Mouse (Mus musculus): ENCODE results near the gene Olfr1392. TPM values are rescaled to one million over a fixed set of nuclear protein-coding genes. Genes with fewer than 3 reads are reported as not detected.

Olfr1392 gene
- polyA plus RNA-seq, 1 experiment = not detected

DNA sequence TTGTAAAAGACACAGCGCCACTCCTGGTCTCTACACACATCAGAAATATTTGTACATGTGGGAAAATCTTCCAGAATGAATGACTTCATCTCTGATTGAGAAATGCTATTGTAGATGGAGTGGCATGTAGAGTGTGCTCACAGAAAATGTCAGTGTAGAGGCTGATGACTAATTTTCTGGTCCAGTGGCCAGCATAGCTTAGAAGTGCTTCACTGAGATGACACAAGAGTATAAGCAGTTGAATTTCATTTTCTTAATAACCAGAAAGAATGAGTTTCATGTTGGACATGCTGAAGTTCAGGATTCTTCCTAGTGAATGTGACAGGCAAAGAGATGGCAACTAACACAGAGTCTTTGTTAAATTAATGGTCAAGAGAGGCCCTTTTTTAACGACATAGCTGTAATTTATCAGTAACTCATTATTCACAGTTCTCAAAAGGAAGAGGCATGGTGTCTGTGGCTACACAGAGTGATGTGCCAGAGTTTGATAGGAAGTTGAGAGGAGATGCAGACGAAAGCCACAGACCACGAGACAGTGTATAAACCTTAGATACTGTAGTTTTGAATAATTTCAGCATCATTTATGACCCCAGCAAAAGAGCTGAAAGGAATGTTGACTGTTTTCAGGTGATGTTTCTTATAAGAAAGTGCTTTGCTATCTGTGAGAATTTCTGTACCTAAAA, 52.2 kb downstream of the Olfr1392 start:
- no peak overlapping the region for H3K4me3 ChIP-seq (ENCODE audit: insufficient read depth, low read length)
- TF ChIP-seq CTCF (IDR thresholded peaks at IDR 0.05; ENCODE audit: borderline replicate concordance, insufficient read depth, low read length) = no peak
- no peak for TF ChIP-seq POLR2A (IDR thresholded peaks at IDR 0.05; ENCODE audit: low read depth, low read length)
- H3K4me1 ChIP-seq (ENCODE audit: control insufficient read depth, insufficient read depth, low read length) = no peaks in the 10 kb centered on the region
- no peak overlapping the region; the same call in 1 of the 2 replicates for H3K27ac ChIP-seq (ENCODE audit: insufficient read depth, low read length)

Other genes with a start within 250 kb of the Olfr1392 start
- gene 9930111J21Rik2, start 234.0 kb upstream of the Olfr1392 start, polyA plus RNA-seq (2011; ENCODE audit: insufficient read length, low read depth, missing spikeins) = 2.4 and 6.0 TPM in 2 replicates
- 6.4 and 6.5 TPM in 2 replicates for gene Tgtp2, start 221.1 kb upstream of the Olfr1392 start, polyA plus RNA-seq (2011; ENCODE audit: insufficient read length, low read depth, missing spikeins)
- 4.8 and 7.6 TPM in 2 replicates for gene Ifi47, start 208.7 kb upstream of the Olfr1392 start, polyA plus RNA-seq (2011; ENCODE audit: insufficient read length, low read depth, missing spikeins)
- not detected in 2 replicates for gene Olfr1396, start 170.4 kb upstream of the Olfr1392 start, polyA plus RNA-seq (2011; ENCODE audit: insufficient read length, low read depth, missing spikeins)
- gene Olfr1395, start 143.0 kb upstream of the Olfr1392 start, polyA plus RNA-seq (2011; ENCODE audit: insufficient read length, low read depth, missing spikeins) = not detected in 2 replicates
- gene Olfr1394, start 130.9 kb upstream of the Olfr1392 start, polyA plus RNA-seq (2011; ENCODE audit: insufficient read length, low read depth, missing spikeins) = not detected in 2 replicates
- not detected in 2 replicates for gene Btnl9, start 98.1 kb upstream of the Olfr1392 start, polyA plus RNA-seq (2011; ENCODE audit: insufficient read length, low read depth, missing spikeins)
- gene Zfp62, start 82.0 kb upstream of the Olfr1392 start, polyA plus RNA-seq (2011; ENCODE audit: insufficient read length, low read depth, missing spikeins) = 48.0 and 66.0 TPM in 2 replicates
- gene Mgat1, start 41.1 kb upstream of the Olfr1392 start, polyA plus RNA-seq (2011; ENCODE audit: insufficient read length, low read depth, missing spikeins) = 79.0 and 92.6 TPM in 2 replicates
- 0.23 TPM in 1 of 2 replicates, not detected in the other for gene Olfr1393, start 7.0 kb upstream of the Olfr1392 start, polyA plus RNA-seq (2011; ENCODE audit: insufficient read length, low read depth, missing spikeins)
- gene Olfr10, start 19.5 kb downstream of the Olfr1392 start, polyA plus RNA-seq (2011; ENCODE audit: insufficient read length, low read depth, missing spikeins) = not detected in 2 replicates
- not detected in 2 replicates for gene Olfr1391, start 37.5 kb downstream of the Olfr1392 start, polyA plus RNA-seq (2011; ENCODE audit: insufficient read length, low read depth, missing spikeins)
- gene Olfr1390, start 49.9 kb downstream of the Olfr1392 start, polyA plus RNA-seq (2011; ENCODE audit: insufficient read length, low read depth, missing spikeins) = not detected in 2 replicates
- not detected in 2 replicates for gene Olfr1389, start 137.8 kb downstream of the Olfr1392 start, polyA plus RNA-seq (2011; ENCODE audit: insufficient read length, low read depth, missing spikeins)
- not detected in 2 replicates for gene Olfr1388, start 151.3 kb downstream of the Olfr1392 start, polyA plus RNA-seq (2011; ENCODE audit: insufficient read length, low read depth, missing spikeins)
- gene Olfr1387, start 170.1 kb downstream of the Olfr1392 start, polyA plus RNA-seq (2011; ENCODE audit: insufficient read length, low read depth, missing spikeins) = not detected in 2 replicates
- not detected in 2 replicates for gene Olfr1386, start 179.8 kb downstream of the Olfr1392 start, polyA plus RNA-seq (2011; ENCODE audit: insufficient read length, low read depth, missing spikeins)
- gene Olfr1385, start 203.8 kb downstream of the Olfr1392 start, polyA plus RNA-seq (2011; ENCODE audit: insufficient read length, low read depth, missing spikeins) = not detected in 2 replicates
- not detected in 2 replicates for gene Olfr1384, start 221.4 kb downstream of the Olfr1392 start, polyA plus RNA-seq (2011; ENCODE audit: insufficient read length, low read depth, missing spikeins)
- gene Olfr1383, start 234.4 kb downstream of the Olfr1392 start, polyA plus RNA-seq (2011; ENCODE audit: insufficient read length, low read depth, missing spikeins) = not detected in 2 replicates
- gene Olfr1382, start 243.0 kb downstream of the Olfr1392 start, polyA plus RNA-seq (2011; ENCODE audit: insufficient read length, low read depth, missing spikeins) = not detected in 2 replicates

Measured in embryonic fibroblast, embryonic 13.5 days (primary cell).